Mouse (Mus musculus): ENCODE data around the gene Dap3. TPM values are rescaled to one million over a fixed set of nuclear protein-coding genes. Genes with fewer than 3 reads are reported as not detected.
"Not testable (repeated sequence)": the region's sequence is repeated elsewhere in the genome, so short reads cannot be mapped to it uniquely, and the experiment has no call there.

Gene Dap3
- polyA plus RNA-seq, 1 experiment from 2014 or later, result 78.9 TPM

DNA sequence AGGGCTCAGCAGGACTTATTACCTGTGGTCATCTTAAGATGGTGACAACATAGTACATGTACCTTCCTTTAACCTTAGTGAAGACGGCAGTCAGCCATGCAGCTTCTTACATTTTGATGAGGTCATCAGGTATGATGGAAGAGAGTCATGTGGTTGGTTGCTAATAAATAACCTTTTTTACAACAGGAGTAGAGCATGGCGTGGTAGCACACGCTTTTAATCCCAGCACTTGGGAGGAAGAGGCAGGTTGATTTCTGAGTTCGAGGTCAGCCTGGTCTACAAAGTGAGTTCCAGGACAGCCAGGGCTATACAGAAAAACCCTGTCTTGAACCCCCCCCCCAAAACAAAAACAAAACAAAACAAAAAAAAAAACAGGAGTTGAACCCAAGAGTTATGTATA is 68.4 kb downstream of the Dap3 start:
- H3K27ac ChIP-seq (ENCODE audit: low read length); H3K9me3 ChIP-seq (replicated peaks; ENCODE audit: control insufficient read depth, low read length); H3K36me3 ChIP-seq (ENCODE audit: control insufficient read depth, insufficient read depth); H3K27me3 ChIP-seq (ENCODE audit: control insufficient read depth, insufficient read depth, low read depth, low read length); H3K4me3 ChIP-seq (ENCODE audit: low read depth, low read length); H3K4me1 ChIP-seq (ENCODE audit: control insufficient read depth, low read depth, low read length); ATAC-seq (ENCODE audit: low read depth); H3K4me2 ChIP-seq (ENCODE audit: low read depth, low read length); H3K9ac ChIP-seq (ENCODE audit: low read depth, low read length): not testable (repeated sequence)
- WGBS (ENCODE audit: insufficient replicate concordance), result 89% methylated on average over 4 of the region's 4 CpGs

Other genes starting within 250 kb of the Dap3 start
- gene Rit1, start 234.3 kb downstream of the Dap3 start, polyA plus RNA-seq (2015; fragmentation: Nextera tagmentation; extraction: Ambion mirVana), result 32.9 and 33.8 TPM in 2 replicates
- 0.42 and 0.54 TPM in 2 replicates for gene Syt11, start 176.0 kb downstream of the Dap3 start, polyA plus RNA-seq (2015; fragmentation: Nextera tagmentation; extraction: Ambion mirVana)
- 2.8 and 3.3 TPM in 2 replicates for gene Gon4l, start 116.0 kb downstream of the Dap3 start, polyA plus RNA-seq (2015; fragmentation: Nextera tagmentation; extraction: Ambion mirVana)
- 9.1 and 9.5 TPM in 2 replicates for gene Msto1, start 37.2 kb downstream of the Dap3 start, polyA plus RNA-seq (2015; fragmentation: Nextera tagmentation; extraction: Ambion mirVana)
- gene Ash1l, start 559 bp downstream of the Dap3 start, polyA plus RNA-seq (2015; fragmentation: Nextera tagmentation; extraction: Ambion mirVana), result 4.9 and 5.5 TPM in 2 replicates
- gene Rusc1, start 142.1 kb upstream of the Dap3 start, polyA plus RNA-seq (2015; fragmentation: Nextera tagmentation; extraction: Ambion mirVana), result 2.6 and 3.3 TPM in 2 replicates
- 0.11 TPM in 1 of 2 replicates, not detected in the other for gene Gm43738, start 149.9 kb upstream of the Dap3 start, polyA plus RNA-seq (2015; fragmentation: Nextera tagmentation; extraction: Ambion mirVana)
- gene Fdps, start 150.8 kb upstream of the Dap3 start, polyA plus RNA-seq (2015; fragmentation: Nextera tagmentation; extraction: Ambion mirVana), result 375 and 379 TPM in 2 replicates
- 102 and 104 TPM in 2 replicates for gene Pklr, start 185.0 kb upstream of the Dap3 start, polyA plus RNA-seq (2015; fragmentation: Nextera tagmentation; extraction: Ambion mirVana)
- 0.29 and 0.32 TPM in 2 replicates for gene Hcn3, start 209.0 kb upstream of the Dap3 start, polyA plus RNA-seq (2015; fragmentation: Nextera tagmentation; extraction: Ambion mirVana)
- 6.4 and 8.4 TPM in 2 replicates for gene Clk2, start 213.6 kb upstream of the Dap3 start, polyA plus RNA-seq (2015; fragmentation: Nextera tagmentation; extraction: Ambion mirVana)
- gene Scamp3, start 226.3 kb upstream of the Dap3 start, polyA plus RNA-seq (2015; fragmentation: Nextera tagmentation; extraction: Ambion mirVana), result 47.5 and 49.0 TPM in 2 replicates
- gene Fam189b, start 232.0 kb upstream of the Dap3 start, polyA plus RNA-seq (2015; fragmentation: Nextera tagmentation; extraction: Ambion mirVana), result 2.0 and 2.4 TPM in 2 replicates

Measured in liver, embryonic 16.5 days (tissue).